Mouse (Mus musculus): ENCODE measurements around the gene Rasef. TPM values are rescaled to one million over a fixed set of nuclear protein-coding genes. Genes with fewer than 3 reads are reported as not detected.
"Not testable (repeated sequence)": the region's sequence is repeated elsewhere in the genome, so short reads cannot be mapped to it uniquely, and the experiment has no call there.

The Rasef gene
- polyA plus RNA-seq, 1 experiment from 2014 or later: 0.11 TPM

DNA sequence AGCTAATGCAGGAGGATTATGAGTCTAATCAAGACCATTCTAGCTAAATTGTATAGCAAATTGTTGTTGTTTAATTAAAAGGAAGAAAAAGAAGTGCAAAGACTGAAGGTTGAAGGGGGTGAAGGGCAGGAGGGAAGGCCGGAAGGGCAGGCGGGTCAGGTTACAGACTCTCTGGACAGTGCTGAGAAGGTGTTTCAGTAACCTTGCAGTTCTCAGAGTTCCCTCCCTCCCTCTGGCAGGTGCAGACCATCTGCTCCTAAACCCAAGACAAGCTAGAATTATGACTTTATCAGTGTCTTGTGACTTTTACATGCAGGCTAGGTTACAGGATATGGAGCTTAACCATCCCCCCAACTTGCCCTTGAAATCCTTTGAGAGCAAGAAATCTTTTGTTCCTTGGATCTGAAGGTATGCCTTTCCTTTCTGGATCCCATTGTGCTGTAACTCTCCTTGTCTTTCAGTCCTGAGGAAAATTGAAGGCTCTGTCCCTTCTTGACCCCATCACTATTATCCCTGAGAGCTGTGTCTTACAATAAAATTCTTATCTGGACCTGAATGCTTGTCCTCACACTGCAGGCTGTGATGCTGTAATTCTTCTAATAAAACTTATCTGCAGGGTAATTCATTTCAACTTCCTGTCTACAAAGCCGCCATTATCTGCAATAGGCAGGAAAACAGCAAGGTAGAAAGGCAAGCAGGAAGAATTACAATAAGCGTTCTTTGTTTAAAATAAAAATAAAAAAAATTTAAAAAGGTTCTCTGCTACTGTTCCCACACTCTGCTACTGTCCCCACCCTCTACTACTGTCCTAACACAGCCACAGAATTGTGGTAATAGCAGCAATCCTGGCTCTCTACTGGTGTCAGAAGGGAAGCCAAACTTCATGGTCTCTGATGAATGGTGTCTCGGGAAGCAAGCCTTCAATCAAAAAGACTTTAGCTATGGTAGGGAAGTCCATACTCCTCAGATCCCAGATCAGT lies 16.7 kb downstream of the Rasef start:
- no peak overlapping the region for H3K4me3 ChIP-seq (ENCODE audit: low read depth, low read length)

DNA sequence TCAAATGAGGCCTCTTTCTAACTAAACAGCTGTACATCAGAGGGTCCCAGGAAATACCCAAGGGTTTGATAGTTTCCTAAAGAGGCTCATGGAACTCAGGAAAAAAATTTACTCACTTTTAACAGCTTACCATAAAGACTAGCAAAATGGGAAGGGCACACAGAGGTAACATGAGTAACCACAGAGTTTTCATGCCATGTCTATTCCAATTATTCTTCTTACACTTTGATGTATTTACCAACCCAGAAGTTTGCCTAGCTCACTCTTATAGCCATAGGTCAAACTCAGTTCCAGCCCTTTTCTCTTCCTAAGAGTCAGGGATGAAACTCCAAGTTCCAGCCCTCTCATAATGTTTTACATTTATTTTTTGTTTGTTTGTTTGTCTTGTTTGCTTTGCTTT lies 18.8 kb downstream of the Rasef start:
- Histone ChIP-seq H3K9ac (ENCODE audit: low read depth, low read length) (no peak overlapping the region), H3K9me3 (replicated peaks; ENCODE audit: control insufficient read depth, low read length) (no peaks in the 10 kb centered on the region), H3K36me3 (ENCODE audit: control insufficient read depth, insufficient read depth) (no peaks in the 10 kb centered on the region), H3K27ac (ENCODE audit: low read length) (no peak overlapping the region), H3K4me3 (ENCODE audit: low read depth, low read length) (no peak overlapping the region), H3K27me3 (ENCODE audit: control insufficient read depth, insufficient read depth, low read depth, low read length) (no peaks in the 10 kb centered on the region), H3K4me2 (ENCODE audit: low read depth, low read length) (no peak overlapping the region), H3K4me1 (ENCODE audit: control insufficient read depth, low read depth, low read length) (no peaks in the 10 kb centered on the region)
- no peak for ATAC-seq (ENCODE audit: low read depth)

More for the DNA sequence above, 16.7 kb downstream of the Rasef start:
- Histone ChIP-seq H3K9me3 (replicated peaks; ENCODE audit: control insufficient read depth, low read length) (no peaks in the 10 kb centered on the region), H3K4me1 (ENCODE audit: control insufficient read depth, low read depth, low read length) (no peaks in the 10 kb centered on the region), H3K27me3 (ENCODE audit: control insufficient read depth, insufficient read depth, low read depth, low read length) (no peaks in the 10 kb centered on the region), H3K9ac (ENCODE audit: low read depth, low read length) (no peak overlapping the region), H3K4me2 (ENCODE audit: low read depth, low read length) (no peak overlapping the region), H3K36me3 (ENCODE audit: control insufficient read depth, insufficient read depth) (no peaks in the 10 kb centered on the region), H3K27ac (ENCODE audit: low read length) (no peak overlapping the region)
- no peak for ATAC-seq (ENCODE audit: low read depth)
- 54% methylated on average over 5 of the region's 5 CpGs for WGBS (ENCODE audit: insufficient replicate concordance)

DNA sequence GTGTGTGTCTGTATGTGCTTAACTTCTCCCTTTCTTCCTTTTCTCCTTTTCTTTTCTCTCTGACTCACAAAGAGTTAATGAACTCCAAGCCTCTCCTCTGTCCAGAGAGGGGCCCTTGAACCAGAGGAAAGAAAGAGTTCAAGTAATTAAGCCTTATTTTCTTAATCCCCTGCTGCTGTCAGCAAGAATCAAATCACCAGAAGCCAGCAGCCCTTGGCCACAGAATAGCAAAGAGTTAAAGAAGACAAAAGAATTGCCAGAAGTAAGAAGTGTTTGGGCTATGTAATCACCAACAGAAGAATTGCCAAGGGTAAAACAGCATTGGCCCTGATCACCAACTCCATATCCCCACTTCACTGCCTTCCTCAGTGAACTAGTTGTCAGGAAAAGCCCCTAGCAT lies 20.2 kb downstream of the Rasef start:
- Histone ChIP-seq H3K9me3 (replicated peaks; ENCODE audit: control insufficient read depth, low read length) (no peaks in the 10 kb centered on the region), H3K27ac (ENCODE audit: low read length) (no peak overlapping the region), H3K4me1 (ENCODE audit: control insufficient read depth, low read depth, low read length) (no peaks in the 10 kb centered on the region), H3K36me3 (ENCODE audit: control insufficient read depth, insufficient read depth) (no peaks in the 10 kb centered on the region), H3K4me2 (ENCODE audit: low read depth, low read length) (no peak overlapping the region), H3K9ac (ENCODE audit: low read depth, low read length) (no peak overlapping the region), H3K4me3 (ENCODE audit: low read depth, low read length) (no peak overlapping the region), H3K27me3 (ENCODE audit: control insufficient read depth, insufficient read depth, low read depth, low read length) (no peaks in the 10 kb centered on the region)
- ATAC-seq (ENCODE audit: low read depth): no peak

DNA sequence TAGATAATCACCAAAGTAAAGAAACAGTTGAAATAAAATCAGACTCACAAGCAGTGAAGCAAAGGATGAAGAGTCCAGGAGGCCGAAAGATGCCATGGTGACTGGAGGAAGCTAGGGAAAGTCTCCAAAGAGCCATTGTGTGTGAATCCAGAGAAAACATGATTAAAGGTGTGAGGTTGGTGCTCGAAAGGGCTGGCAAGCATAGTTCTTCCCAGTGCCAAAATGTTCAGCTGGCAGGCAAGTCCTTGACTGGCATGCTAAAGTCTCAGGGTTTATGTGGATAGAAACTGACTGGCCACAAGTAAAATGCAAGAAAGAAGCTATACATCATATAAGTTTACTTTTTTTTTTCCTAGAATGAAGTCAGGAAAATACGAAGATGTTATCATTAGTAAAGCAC lies 22.6 kb downstream of the Rasef start:
- Histone ChIP-seq H3K4me1 (ENCODE audit: control insufficient read depth, low read depth, low read length) (no peaks in the 10 kb centered on the region), H3K9ac (ENCODE audit: low read depth, low read length) (no peak overlapping the region), H3K27ac (ENCODE audit: low read length) (no peak overlapping the region), H3K36me3 (ENCODE audit: control insufficient read depth, insufficient read depth) (no peaks in the 10 kb centered on the region), H3K4me3 (ENCODE audit: low read depth, low read length) (no peak overlapping the region), H3K4me2 (ENCODE audit: low read depth, low read length) (no peak overlapping the region), H3K27me3 (ENCODE audit: control insufficient read depth, insufficient read depth, low read depth, low read length) (no peaks in the 10 kb centered on the region), H3K9me3 (replicated peaks; ENCODE audit: control insufficient read depth, low read length) (no peaks in the 10 kb centered on the region)
- no peak for ATAC-seq (ENCODE audit: low read depth)
- WGBS (ENCODE audit: insufficient replicate concordance): 54% methylated on average over 3 of the region's 3 CpGs

DNA sequence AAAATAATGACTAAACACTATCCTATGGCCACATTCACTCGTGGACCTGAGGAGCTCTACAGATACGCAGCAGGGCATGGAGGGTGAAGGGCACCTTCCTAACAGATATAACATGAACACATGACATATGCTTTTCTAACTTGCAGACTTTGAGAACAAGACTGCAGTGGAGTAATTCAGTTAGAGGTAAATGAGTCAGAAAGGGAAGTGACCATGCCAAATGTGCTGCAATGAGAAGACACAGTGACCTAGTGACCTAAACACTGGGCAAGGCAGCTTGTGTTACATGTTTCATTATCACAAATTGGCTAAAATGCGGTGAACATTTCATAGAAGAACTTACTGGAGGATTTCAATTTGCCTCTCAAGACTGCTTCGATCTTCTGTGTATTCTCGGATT lies 42.6 kb downstream of the Rasef start:
- whole genome bisulfite sequencing (ENCODE audit: insufficient replicate concordance): 58% methylated on average over 5 of the region's 5 CpGs
- H3K9me3 ChIP-seq (replicated peaks; ENCODE audit: control insufficient read depth, low read length): no peaks in the 10 kb centered on the region
- H3K36me3 ChIP-seq (ENCODE audit: control insufficient read depth, insufficient read depth): no peaks in the 10 kb centered on the region
- no peak overlapping the region for H3K4me3 ChIP-seq (ENCODE audit: low read depth, low read length)
- H3K4me2 ChIP-seq (ENCODE audit: low read depth, low read length): no peak overlapping the region
- no peak overlapping the region for H3K27ac ChIP-seq (ENCODE audit: low read length)
- H3K9ac ChIP-seq (ENCODE audit: low read depth, low read length): no peak overlapping the region
- no peak for ATAC-seq (ENCODE audit: low read depth)
- H3K27me3 ChIP-seq (ENCODE audit: control insufficient read depth, insufficient read depth, low read depth, low read length): no peaks in the 10 kb centered on the region
- H3K4me1 ChIP-seq (ENCODE audit: control insufficient read depth, low read depth, low read length): no peaks in the 10 kb centered on the region

DNA sequence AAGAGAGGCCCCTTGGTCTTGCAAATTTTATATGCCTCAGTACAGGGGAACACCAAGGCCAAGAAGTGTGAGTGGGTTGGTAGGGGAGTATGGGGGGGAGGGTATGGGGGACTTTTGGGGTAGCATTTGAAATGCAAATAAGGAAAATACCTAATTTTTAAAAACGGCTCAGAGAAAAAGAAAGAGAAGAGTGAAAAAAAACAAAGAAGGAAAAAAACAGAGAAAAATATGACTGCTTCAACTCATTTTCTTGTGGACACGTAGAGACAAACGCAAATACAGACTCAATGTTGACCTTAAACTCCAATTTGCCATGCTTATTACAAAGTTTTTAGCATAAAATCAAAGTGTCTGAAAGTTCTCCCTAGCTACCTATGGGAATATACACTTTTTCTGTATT lies 51.4 kb downstream of the Rasef start:
- Histone ChIP-seq H3K27me3 (ENCODE audit: control insufficient read depth, insufficient read depth, low read depth, low read length) (no peaks in the 10 kb centered on the region), H3K9me3 (replicated peaks; ENCODE audit: control insufficient read depth, low read length) (no peaks in the 10 kb centered on the region), H3K4me1 (ENCODE audit: control insufficient read depth, low read depth, low read length) (no peaks in the 10 kb centered on the region), H3K4me2 (ENCODE audit: low read depth, low read length) (no peak overlapping the region), H3K4me3 (ENCODE audit: low read depth, low read length) (no peak overlapping the region), H3K36me3 (ENCODE audit: control insufficient read depth, insufficient read depth) (no peaks in the 10 kb centered on the region), H3K27ac (ENCODE audit: low read length) (no peak overlapping the region), H3K9ac (ENCODE audit: low read depth, low read length) (no peak overlapping the region)
- no peak for ATAC-seq (ENCODE audit: low read depth)
- 53% methylated on average over 3 of the region's 3 CpGs for WGBS (ENCODE audit: insufficient replicate concordance)

DNA sequence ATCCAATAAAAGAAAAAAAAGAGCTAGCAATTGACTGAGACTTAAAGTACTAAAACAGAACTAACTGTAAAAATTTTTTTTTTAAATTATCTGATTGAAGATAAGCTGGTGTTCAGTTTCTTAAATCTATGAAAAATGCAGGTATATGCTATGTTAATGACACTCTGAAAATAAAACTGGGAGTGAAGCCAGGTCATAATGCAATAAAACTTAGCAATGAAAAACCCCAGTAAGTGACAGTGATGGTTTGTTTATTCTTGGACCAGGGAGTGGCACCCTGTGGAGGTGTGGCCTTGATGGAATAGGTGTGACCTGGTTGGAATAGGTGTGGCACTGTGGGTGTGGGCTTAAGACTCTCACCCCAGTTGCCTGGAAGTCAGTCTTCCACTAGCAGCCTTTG lies 71.0 kb downstream of the Rasef start:
- no peak for ATAC-seq (ENCODE audit: low read depth)

DNA sequence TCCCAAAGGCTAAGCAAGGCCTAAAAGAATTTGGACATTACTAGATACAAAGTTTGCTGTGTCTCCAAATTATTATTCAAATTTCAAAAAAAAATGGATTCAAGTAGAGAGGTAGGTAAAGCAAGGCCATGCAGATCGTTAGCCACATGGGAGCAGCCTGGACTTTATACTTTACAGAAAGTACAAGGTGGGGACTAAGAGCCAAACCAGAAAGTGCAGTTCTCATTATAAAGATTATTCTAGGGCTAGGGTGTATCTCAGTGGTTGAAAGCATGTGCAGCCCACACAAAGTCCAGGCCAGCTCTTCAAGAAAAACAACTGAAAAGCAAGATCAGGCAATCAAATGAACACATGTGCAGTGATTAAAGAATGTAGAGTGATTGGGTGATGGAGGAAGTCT lies 72.0 kb downstream of the Rasef start:
- Histone ChIP-seq H3K9ac (ENCODE audit: low read depth, low read length) (no peak overlapping the region), H3K4me2 (ENCODE audit: low read depth, low read length) (no peak overlapping the region), H3K27ac (ENCODE audit: low read length) (no peak overlapping the region), H3K27me3 (ENCODE audit: control insufficient read depth, insufficient read depth, low read depth, low read length) (no peaks in the 10 kb centered on the region), H3K9me3 (replicated peaks; ENCODE audit: control insufficient read depth, low read length) (no peaks in the 10 kb centered on the region), H3K4me3 (ENCODE audit: low read depth, low read length) (no peak overlapping the region), H3K36me3 (ENCODE audit: control insufficient read depth, insufficient read depth) (no peaks in the 10 kb centered on the region), H3K4me1 (ENCODE audit: control insufficient read depth, low read depth, low read length) (no peaks in the 10 kb centered on the region)
- WGBS (ENCODE audit: insufficient replicate concordance): 51% methylated on average over 1 of the region's 1 CpGs
- no peak for ATAC-seq (ENCODE audit: low read depth)

More for the DNA sequence above, 71.0 kb downstream of the Rasef start:
- Histone ChIP-seq H3K27ac (ENCODE audit: low read length) (no peak overlapping the region), H3K27me3 (ENCODE audit: control insufficient read depth, insufficient read depth, low read depth, low read length) (no peaks in the 10 kb centered on the region), H3K36me3 (ENCODE audit: control insufficient read depth, insufficient read depth) (no peaks in the 10 kb centered on the region), H3K4me3 (ENCODE audit: low read depth, low read length) (no peak overlapping the region), H3K4me2 (ENCODE audit: low read depth, low read length) (no peak overlapping the region), H3K4me1 (ENCODE audit: control insufficient read depth, low read depth, low read length) (no peaks in the 10 kb centered on the region), H3K9me3 (replicated peaks; ENCODE audit: control insufficient read depth, low read length) (no peaks in the 10 kb centered on the region), H3K9ac (ENCODE audit: low read depth, low read length) (no peak overlapping the region)

DNA sequence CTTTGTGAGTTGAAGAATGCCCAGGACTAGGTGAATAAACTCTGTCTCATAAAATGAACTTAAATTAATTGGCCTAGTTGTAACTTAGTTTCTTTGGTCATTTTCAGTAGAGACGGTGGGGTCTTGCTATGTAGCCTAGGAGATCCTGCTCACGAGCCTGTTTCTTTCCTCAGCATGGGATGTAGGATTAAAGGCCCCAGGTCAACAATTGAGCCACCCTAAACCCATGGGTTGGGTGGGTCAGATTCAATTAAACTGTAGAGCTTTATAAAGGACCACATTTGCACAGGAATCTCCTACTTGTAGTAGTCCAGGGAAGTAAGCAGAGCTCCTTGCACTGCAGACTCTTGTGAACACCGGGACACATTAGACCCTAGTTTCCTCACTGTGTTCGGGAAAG lies 107.6 kb downstream of the Rasef start, which contains the start of gene Gm428:
Gm428 (plus strand) TSS at position 301 of the 400 bp plus-strand sequence.
- not testable (repeated sequence) for H3K27ac ChIP-seq (ENCODE audit: low read length); H3K4me2 ChIP-seq (ENCODE audit: low read depth, low read length); H3K27me3 ChIP-seq (ENCODE audit: control insufficient read depth, insufficient read depth, low read depth, low read length); H3K4me3 ChIP-seq (ENCODE audit: low read depth, low read length); H3K36me3 ChIP-seq (ENCODE audit: control insufficient read depth, insufficient read depth); H3K9ac ChIP-seq (ENCODE audit: low read depth, low read length); H3K9me3 ChIP-seq (replicated peaks; ENCODE audit: control insufficient read depth, low read length); ATAC-seq (ENCODE audit: low read depth); H3K4me1 ChIP-seq (ENCODE audit: control insufficient read depth, low read depth, low read length)
- WGBS (ENCODE audit: insufficient replicate concordance): no CpG with 5 or more reads among the region's 4 CpGs

Measured in liver, embryonic 16.5 days (tissue).